Mouse (Mus musculus): ENCODE measurements around the gene C2cd4b.
"Not testable (repeated sequence)": the region's sequence is repeated elsewhere in the genome, so short reads cannot be mapped to it uniquely, and the experiment has no call there.

The C2cd4b gene

DNA sequence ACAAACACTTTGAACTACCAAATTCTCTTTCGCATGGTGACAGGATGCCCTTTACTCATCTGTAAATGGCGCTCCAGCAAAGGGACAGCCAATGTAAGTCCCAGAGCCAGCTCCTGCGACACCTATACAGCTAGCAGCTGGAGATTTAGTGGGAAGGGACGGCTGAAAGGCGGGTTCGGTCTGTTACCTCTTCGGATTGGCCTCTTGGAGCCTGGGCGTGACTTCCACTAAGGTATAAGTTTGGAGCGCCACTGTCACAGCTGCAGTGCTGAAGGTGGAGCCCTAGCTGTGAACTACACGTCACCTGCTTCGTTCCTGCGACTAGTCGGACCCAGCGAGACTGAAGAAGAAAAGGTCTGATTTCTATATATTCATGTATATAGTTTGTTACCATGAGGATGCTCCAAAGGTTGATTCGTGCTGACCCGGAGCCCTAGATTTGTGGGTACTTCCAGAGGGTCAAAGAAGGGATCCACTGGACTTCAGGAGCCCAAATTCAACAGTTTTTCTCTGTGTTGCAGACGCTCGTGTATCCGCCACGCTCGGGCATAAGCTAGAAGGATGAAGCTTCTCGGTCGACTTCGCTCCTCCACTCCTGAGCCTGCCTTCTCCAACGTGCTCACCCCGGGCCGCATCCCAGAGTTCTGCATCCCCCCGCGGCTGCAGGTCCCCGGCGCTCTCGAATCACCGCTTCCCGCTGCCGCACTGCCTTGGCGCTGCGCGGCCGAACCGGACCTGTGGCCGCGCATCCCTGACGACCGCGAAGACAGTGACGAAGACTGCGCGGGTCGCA lies at the start of gene C2cd4b:
Gene C2cd4b, plus strand, starts transcription at position 275 of the 793 bp plus-strand sequence.
- in situ Hi-C loops (cut with MboI, MseI) = no loop called here

DNA sequence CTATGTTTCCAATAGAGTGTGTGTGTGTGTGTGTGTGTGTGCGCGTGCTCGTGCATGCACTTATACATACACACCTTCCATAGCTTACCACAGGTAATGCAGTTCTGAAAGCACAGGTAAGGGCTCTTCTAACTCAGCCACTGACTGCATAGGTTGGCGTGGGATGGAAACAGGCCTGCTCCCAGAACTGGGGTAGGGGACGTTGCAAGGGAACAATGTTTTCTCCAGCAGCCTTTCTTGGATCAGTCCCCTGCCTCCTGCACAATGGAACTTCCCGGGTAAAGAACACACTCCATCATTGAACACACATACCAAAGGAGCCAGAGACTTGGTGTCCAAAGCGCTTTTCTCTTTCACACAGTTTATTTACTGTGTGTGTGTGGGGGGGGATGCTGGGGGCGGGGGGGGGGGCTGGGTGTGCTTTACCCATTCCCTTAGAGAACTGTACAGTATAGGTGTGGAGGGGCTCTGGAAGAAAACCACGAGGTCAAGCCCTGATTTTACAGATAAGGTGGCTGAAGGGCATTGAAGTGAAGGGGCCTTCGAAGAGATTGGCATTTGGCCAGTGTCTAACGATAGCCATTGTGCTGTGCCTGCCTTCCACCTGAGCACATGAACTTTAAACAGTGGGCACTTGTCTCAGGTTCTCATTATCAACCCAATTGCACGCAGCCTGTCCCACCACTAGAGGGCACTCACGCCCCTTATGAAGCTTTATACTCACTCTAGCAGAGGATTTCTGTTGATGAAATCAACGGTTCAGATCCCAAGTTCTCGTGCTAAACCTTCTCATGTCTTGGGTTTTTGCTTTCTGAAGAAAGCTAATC lies 48.0 kb upstream of the C2cd4b start:
- in situ Hi-C loops (cut with MboI, MseI) = no loop called here

DNA sequence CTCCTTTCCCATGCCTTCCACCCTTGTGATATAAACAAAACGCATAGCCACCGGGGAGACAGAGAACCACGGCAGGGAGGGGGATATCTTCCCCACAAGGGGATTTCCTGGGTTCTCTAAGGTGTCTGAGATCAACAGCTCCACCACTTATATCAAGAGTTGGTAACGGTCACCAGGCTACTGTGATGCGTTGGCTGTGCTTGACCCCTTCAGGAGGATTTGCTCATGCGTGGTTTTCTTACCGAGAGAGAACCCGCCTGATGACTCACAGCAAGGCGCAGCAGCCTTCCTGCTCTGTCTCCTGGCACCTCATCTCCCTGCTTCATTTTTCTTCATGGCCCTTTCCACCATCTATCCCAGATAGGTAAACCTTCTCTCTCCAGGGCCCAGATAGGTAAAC lies 47.1 kb upstream of the C2cd4b start:
- in situ Hi-C loops (cut with MboI, MseI) = no loop called here

DNA sequence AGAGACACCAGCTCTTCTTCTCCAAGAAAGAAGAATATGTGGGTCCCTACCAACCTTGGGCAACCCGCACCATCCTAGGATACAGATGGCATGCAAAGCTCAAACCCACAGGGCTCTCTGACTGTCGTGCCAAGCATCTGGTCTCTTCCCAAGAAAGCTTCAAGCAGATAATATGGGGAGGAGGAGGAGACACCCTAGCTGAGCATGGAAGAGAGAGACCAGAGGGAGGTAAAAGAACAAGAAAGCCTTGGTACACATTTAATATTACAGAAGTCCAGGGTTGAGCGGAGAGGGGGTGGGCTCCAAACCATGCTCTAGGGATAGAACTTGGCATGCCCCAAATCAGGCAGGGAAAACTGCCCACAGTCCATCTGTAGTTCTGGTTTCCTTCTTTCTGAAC lies 42.2 kb upstream of the C2cd4b start:
- in situ Hi-C loops (cut with MboI, MseI) = no loop called here

DNA sequence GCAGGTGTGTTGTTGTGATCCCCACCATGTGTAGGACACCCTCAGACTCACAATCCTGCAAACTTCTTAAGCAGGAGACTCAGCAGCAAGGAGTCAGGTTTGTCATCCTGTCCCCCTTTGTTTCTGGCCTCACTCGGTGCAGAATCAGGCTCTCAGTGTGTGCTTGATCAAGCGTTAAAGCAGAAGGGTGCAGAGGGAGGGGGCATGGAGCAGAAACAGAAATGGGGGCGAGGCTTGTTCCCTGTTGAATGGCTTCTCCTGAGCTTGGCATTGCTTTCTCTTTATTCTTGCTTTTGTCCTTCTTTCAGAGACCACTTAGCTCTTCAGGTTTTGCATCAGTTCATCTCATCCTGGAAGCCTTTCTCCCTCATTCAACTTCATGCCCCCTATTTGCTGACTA lies 40.6 kb upstream of the C2cd4b start:
- in situ Hi-C loops (cut with MboI, MseI) = no loop called here

DNA sequence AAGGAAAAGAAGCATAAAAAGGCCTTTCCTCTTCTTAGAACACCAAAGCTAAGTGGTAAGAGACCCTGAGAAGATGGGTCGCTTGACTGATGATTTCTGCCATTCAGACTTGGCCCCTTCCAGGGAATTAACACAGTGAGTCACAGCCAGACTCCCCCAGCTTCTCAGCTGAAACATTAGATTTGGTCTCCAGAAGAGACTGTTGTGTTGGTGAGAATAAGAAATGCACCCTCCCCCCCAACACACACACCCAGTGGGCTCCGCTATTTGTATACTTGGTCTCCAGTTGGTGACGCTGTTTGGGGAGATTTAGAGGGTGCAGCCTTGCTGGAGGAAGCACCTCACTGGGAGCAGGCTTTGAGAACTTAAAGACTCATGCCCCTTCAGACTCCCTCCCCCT lies 39.1 kb upstream of the C2cd4b start:
- in situ Hi-C loops (cut with MboI, MseI) = no loop called here

DNA sequence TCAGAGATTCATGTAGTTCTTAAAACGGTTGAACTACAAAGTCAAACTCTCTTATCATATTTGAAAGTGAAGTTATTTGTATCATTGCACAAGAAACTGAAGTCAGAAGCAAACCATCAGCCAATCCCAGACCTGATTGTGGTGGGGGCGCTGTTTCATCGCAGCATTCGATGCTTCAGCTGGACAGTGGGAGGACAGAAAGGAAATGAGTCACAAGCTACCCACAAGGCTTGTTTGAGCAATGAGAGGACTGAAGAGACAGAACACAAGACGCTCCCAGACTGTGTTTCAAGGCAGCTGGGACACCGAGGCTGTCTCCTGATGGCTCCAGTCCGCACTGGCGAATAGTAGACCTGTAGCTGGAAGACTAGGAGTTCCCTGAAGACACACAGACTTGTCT lies 36.9 kb upstream of the C2cd4b start:
- in situ Hi-C loops (cut with MboI, MseI) = no loop called here

DNA sequence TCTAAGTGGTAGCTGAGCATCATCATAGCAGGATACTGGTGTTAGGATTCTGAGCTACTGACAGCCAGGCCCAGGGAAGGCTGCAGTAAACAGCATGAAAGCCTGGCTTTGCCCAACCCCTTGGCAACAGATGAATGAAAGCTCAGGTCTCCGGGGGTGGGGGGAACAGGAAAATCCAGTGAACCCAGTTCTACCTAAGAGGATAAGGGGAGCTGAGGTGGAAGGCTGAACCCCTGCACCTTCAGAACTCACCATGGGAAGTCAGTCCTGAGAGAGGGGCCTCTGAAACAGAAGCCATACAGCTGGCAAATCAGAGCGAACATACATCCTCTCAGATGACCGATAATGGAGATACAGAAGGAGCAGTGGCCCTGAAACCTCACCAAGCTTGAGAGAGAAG lies 34.0 kb upstream of the C2cd4b start:
- in situ Hi-C loops (cut with MboI, MseI) = no loop called here

DNA sequence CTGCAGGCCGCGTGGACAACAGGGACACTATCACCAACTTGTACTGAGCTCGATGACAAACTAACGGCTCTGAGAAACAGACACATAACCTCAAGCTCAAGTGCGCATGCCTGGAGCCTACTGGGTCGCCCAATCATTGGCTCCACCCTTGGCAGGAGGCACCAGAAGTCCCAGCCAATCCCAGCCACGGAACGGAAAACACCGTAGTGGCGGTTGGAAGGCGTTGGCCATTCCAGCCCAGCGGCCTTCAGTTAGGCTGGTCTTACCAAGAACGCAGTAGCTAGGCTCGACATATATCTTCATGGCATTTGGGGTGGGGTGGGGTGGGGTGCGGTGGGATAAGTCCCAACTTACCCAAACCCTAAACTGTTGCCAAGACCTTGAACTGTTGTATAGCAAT lies 25.5 kb upstream of the C2cd4b start:
- in situ Hi-C loops (cut with MboI, MseI) = no loop called here

DNA sequence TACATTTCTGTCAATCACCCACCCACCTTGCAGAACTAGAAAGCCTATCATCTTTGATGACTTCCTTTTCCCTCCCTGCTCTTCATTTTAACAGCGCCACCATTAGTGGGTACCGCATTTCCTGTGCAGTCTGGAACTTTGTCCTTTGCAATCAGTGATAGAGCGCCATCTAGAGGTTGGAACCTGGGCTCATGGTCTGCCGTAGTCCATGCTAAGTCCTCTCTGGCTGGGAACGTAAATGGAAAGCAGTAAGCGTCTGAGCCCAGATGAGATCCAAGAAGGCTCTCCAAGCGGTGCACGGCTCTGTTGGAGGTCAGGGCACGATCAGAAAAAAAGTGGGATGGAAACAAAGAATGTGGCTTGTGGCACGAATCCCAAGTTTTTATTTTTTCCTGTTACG lies 23.8 kb upstream of the C2cd4b start:
- in situ Hi-C loops (cut with MboI, MseI) = no loop called here

DNA sequence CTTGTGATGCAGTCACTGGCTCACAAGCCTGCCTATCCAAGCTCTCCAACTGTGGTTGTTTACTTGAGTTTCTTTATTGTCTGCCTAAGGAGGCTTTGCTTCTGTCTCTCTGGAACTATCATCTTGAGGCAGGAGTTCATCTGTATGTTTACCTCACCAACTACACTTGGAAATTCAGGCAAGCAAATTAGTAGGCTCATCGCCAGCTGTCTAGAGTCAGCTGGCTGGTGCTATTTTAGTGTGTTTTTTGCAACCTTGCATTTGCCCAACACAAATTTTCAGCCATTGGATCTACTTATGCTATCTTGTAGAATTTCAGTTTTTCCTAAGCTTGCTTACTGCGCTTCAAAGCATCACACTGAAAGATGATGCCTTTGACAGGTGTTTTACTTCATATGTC lies 18.0 kb upstream of the C2cd4b start:
- in situ Hi-C loops (cut with MboI, MseI) = no loop called here

DNA sequence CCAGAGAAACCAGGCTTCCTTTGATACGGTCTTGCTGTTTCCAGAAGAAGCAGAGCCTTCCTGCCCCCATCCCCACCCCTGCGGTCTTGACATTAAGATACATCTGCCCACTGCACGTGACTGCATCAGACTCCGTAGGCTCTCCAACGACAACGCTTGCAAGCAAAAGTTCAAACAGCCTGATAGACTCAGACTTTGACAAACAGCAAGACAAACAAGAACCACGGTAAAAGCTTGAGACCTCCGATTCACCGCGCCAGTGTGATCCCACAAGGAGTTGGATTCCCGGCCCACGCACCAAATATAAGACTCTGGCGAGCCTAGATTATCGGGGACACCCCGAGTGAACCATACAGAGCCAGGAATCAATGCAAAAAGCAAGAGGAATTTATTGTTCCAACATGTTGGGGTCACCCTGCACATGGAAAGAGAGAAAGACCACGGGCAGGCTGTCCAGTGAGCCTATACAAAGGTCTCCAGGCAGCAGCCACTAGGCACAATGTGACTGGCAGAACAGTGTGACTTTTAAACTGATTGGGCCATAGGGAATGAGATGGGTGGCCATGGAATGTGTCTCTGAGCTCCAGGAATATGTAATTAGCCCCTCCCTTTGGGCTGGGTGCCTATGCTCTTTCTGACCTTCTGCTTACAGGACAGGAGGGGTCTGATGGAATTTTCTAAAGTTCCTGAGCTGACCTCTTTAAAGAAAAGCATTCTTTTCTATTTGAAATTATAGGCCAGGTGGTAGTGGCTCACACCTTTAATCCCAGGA lies 5.6 kb upstream of the C2cd4b start:
- in situ Hi-C loops (cut with MboI, MseI) = no loop called here

DNA sequence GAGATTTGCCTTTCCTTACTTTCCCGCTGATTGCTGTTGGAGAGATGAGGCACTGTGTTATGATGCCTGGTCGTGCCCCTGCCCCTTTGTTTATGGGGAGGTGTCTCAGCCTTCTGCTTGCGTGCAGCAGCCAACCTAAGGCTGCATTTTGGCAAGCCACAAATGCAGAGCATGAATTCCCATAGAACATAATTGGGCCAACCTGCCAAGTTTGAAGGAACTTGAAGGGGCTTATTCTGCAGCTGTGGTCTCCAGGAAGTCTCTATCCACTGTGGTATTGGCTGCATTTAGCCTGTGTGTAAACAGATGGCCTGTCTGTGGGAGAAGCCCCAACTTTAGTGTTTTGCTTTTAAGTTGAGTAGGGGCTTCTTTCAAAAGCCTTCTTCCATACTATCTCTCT lies 4.5 kb upstream of the C2cd4b start:
- in situ Hi-C loops (cut with MboI, MseI) = no loop called here

DNA sequence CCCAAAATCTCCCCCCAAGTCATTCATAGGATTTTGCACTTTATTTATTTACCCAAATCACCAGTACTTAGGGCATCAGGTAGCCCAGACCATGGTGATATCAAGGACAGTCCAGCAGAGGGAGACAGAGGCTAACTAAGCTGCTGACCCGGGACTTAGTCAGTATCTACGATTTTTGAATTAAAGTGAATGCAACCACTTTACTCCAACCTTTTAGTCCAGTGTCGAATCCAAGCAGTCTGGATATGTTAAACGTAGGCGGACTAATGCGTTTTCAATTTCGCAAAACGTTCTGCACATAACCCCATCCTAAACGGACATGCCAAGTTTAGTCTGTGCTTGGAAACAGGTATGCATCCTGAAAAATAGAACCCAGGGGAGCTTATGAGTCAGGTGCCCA lies 551 bp upstream of the C2cd4b start:
- in situ Hi-C loops (cut with MboI, MseI) = no loop called here

DNA sequence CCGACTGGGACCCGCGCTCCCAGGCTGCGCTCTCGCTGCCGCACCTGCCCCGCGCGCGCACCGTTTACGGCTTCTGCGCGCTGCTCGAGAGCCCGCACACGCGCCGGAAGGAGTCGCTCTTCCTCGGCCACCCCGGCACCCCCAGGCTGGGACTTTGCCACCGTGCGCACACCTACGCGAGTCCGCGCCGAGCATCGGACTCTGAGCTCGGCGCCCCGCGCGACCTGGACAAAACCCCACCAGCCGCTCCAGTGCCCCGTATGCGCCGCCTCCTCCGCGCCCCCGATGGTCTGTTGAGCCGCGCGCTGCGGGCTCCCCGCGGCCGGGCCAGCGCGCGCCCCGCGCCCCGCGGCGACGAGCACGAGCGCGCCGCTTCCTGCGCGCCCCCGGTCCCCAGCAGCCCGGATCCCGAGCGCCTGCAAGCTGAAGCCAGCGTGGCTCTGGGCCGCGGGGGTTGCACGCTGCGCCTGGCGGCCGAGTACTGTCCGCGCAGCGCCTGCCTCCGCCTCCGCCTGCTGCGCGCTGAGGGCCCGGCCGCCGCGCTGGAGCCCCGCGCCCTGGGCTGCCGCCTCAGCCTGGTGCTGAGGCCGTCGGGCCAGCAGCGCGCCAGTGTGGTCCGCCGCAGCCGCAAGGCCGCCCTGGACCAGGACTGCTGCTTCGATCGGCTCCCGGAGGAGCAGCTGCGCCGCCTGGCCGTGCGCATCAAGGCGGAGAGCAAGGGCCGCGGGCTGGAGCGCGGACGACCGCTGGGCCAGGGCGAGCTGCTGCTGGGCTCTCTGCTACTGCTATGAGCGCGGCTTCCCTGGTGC lies 923 bp downstream of the C2cd4b start:
- in situ Hi-C loops (cut with MboI, MseI) = not testable (repeated sequence)

DNA sequence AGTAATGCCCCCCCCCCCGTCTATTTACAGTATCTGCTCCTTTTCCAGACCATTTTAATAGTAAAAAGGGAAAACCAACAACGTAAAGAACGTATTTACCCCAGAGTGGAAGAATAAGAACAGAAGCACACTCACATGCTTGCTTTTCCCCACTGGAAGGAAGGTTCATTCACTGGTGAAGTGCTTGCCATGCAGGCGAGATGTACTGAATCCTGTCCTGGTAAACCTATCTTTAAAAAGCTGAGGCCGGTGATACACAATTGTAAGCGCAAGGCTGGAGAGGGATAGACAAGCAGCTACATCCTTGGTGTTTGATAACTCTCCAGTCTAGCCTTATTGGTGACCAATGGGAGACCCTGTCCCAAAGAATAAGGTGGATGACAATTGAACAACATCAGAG lies 1.8 kb downstream of the C2cd4b start:
- in situ Hi-C loops (cut with MboI, MseI) = no loop called here

DNA sequence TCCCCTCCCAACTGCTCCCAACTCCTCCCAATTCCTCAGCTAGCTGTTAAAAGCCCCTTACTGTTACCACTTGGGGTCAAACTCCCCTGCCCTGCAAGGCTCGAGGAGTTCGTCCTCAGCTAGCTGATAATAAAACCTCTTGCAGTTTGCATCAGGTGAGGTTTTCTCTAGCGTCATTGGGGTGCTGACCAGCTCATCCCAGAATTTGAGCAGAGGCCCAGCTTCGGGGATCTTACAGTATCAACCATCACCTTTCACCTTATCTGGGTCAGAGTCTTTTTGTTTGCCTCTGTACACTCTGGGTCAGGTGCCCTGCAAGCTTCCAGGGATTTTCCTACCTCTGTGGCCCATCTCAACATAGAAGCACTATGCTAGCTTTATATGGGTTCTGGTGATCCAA lies 4.1 kb downstream of the C2cd4b start:
- in situ Hi-C loops (cut with MboI, MseI) = no loop called here

DNA sequence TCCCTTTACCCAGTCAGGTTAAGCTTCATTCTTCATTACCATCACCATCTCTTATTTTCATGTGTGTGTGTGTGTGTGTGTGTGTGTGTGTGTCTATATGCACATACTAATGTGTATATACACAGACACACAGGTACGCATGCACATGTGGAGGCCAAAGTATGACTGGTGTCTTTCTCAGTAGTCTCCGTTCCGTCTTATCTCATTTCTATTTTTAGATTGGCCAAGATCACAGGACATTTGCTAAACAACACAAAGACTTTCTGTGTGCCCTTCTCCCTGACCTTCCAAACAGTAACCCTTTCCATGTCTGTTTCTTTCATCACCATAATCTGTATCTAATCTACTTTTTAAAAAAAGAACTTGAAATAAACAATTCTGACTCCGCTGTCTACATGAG lies 7.2 kb downstream of the C2cd4b start:
- in situ Hi-C loops (cut with MboI, MseI) = no loop called here

DNA sequence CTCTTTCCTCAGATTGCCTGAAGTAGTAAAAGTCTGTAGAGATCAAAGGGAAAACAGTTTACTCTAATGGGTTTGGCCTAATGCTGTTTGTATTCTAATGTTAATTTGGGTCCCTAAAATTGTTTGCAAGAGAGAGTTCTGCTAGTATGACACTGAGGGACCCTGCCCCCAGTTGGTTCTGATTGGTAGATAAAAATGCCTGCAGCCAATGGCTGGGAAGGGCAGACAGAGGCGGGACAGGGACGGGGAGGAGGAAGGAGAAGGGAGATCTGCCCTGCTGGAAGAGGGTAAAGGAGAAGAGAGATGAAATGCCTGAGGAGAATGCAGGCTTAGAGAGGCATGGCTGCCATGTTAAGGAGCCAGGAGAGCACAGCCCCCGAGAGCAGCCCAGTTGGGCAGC lies 7.7 kb downstream of the C2cd4b start:
- in situ Hi-C loops (cut with MboI, MseI) = no loop called here

DNA sequence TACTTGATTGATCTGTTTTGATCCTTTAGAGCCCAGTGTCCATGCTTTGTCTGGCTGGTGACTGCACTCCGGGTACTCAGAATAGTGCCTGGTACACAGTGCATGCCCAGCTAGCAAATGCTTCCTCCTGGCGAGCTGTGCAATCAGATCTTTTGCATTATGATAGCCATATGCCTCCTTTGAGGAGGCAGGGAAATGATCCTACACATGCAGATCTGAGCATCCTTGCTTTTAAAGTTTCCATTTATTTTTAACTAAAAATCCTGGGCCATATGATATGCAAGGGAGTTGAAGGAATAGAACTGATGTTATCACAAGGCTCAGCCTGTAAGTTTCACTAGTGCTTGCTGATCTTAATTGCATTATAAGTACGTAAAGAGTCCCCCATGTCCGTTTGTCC lies 9.6 kb downstream of the C2cd4b start:
- in situ Hi-C loops (cut with MboI, MseI) = no loop called here

DNA sequence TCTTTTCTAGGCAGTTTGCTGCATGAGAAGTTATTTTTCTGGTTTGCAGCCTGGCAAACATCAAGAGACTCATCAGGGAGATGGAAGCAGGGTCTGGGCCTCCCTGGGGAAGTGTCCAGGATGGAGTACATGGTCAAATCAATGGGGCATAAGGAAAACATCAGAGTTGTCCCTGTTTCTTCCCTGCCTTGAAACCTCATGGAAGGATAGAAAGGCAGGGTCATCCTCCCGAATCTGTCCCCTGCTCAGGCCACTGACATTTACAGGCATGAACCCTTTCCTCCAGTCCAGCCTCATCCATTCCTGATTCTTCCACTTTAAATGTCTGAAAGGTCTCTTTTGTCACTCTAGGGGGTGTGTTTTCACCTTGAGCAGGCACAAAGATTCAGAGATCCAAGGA lies 10.2 kb downstream of the C2cd4b start:
- in situ Hi-C loops (cut with MboI, MseI) = no loop called here

DNA sequence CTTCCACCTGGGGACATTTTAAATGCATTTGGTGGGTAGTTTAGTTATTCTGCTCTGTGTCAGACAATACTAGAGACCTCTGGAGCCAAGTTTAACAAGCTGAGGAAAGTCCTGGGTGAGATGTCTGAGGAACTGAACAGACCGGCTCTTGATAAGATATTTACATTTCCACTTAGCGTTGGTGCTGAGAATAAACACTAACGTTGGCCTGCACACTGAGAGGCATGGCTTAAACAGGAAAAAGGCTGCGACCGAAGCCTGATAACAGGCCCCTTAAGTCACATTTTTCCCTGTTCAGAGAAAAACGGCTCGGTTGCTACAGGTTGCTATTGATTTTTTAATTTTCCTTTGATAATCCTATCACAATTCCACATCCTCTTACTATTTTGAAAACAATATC lies 12.1 kb downstream of the C2cd4b start:
- in situ Hi-C loops (cut with MboI, MseI) = no loop called here
